Mouse (Mus musculus): ENCODE measurements around the gene Slc29a1. TPM values are rescaled to one million over a fixed set of nuclear protein-coding genes. Genes with fewer than 3 reads are reported as not detected.

Gene Slc29a1
- polyA plus RNA-seq, 1 experiment from 2014 or later, result 53.4 TPM

GRCm38 (mm10) chr17:45559732-45560525, 39.5 kb downstream of the Slc29a1 start:
- Histone ChIP-seq H3K27ac (replicated peaks) (no peak overlapping the region), H3K36me3 (replicated peaks) (peaks cover 4% of the 10 kb centered on the region; the same call in 1 of the 2 replicates), H3K4me3 (no peak overlapping the region), H3K9me3 (no peaks in the 10 kb centered on the region), H3K27me3 (replicated peaks; ENCODE audit: low read depth, poor library complexity, severe bottlenecking) (peaks cover 28% of the 10 kb centered on the region), H3K4me1 (peaks cover 53% of the 10 kb centered on the region)
- 88% methylated on average over 15 of the region's 15 CpGs for WGBS
- no peak for DNase-seq (ENCODE audit: low spot score)

- Histone ChIP-seq H3K4me1 (peaks cover 43% of the 10 kb centered on the region), H3K36me3 (replicated peaks) (peaks cover 4% of the 10 kb centered on the region; the same call in 1 of the 2 replicates), H3K9me3 (no peaks in the 10 kb centered on the region), H3K4me3 (peak overlapping the region; percentile 79; the same call in 1 of the 2 replicates), H3K27me3 (replicated peaks; ENCODE audit: low read depth, poor library complexity, severe bottlenecking) (peaks cover 32% of the 10 kb centered on the region), H3K27ac (replicated peaks) (0 out of 2 replicates have a peak overlapping the region, but pooled peaks have one; percentile 37)
- 53% methylated on average over 16 of the region's 16 CpGs for WGBS
- DNase-seq (ENCODE audit: low spot score), result no peak
Observed at GRCm38 (mm10) chr17:45557998-45558862, 41.2 kb downstream of the Slc29a1 start.

GRCm38 (mm10) chr17:45557246-45557824, 42.1 kb downstream of the Slc29a1 start:
- DNase-seq (ENCODE audit: low spot score), result no peak
- Histone ChIP-seq H3K9me3 (no peaks in the 10 kb centered on the region), H3K4me1 (peaks cover 43% of the 10 kb centered on the region), H3K36me3 (replicated peaks) (peaks cover 4% of the 10 kb centered on the region; the same call in 1 of the 2 replicates), H3K4me3 (peak overlapping the region; percentile 79; the same call in 1 of the 2 replicates), H3K27ac (replicated peaks) (no peak overlapping the region), H3K27me3 (replicated peaks; ENCODE audit: low read depth, poor library complexity, severe bottlenecking) (peaks cover 37% of the 10 kb centered on the region)
- 53% methylated on average over 7 of the region's 7 CpGs for WGBS

- no peaks in the 10 kb centered on the region for H3K9me3 ChIP-seq
- no peak for DNase-seq (ENCODE audit: low spot score)
- H3K27ac ChIP-seq (replicated peaks), result no peak overlapping the region
- H3K36me3 ChIP-seq (replicated peaks), result peaks cover 4% of the 10 kb centered on the region; the same call in 1 of the 2 replicates
- peaks cover 47% of the 10 kb centered on the region for H3K4me1 ChIP-seq
- peak overlapping the region; percentile 79 for H3K4me3 ChIP-seq
- peaks cover 37% of the 10 kb centered on the region for H3K27me3 ChIP-seq (replicated peaks; ENCODE audit: low read depth, poor library complexity, severe bottlenecking)
- WGBS, result 61% methylated on average over 3 of the region's 3 CpGs
Observed at GRCm38 (mm10) chr17:45556514-45557245, 42.7 kb downstream of the Slc29a1 start.

- DNase-seq (ENCODE audit: low spot score), result no peak
- Histone ChIP-seq H3K4me3 (peak overlapping the region; percentile 79), H3K4me1 (peaks cover 53% of the 10 kb centered on the region), H3K9me3 (no peaks in the 10 kb centered on the region), H3K36me3 (replicated peaks) (peaks cover 4% of the 10 kb centered on the region; the same call in 1 of the 2 replicates), H3K27me3 (replicated peaks; ENCODE audit: low read depth, poor library complexity, severe bottlenecking) (peaks cover 43% of the 10 kb centered on the region), H3K27ac (replicated peaks) (peak overlapping the region; percentile 72)
- WGBS, result 4% methylated on average over 14 of the region's 14 CpGs
Observed at GRCm38 (mm10) chr17:45556107-45556489, 43.3 kb downstream of the Slc29a1 start.

- DNase-seq (ENCODE audit: low spot score), result peak; percentile 98
- Histone ChIP-seq H3K4me1 (peaks cover 58% of the 10 kb centered on the region), H3K27me3 (replicated peaks; ENCODE audit: low read depth, poor library complexity, severe bottlenecking) (peaks cover 48% of the 10 kb centered on the region), H3K9me3 (no peaks in the 10 kb centered on the region), H3K36me3 (replicated peaks) (peaks cover 4% of the 10 kb centered on the region; the same call in 1 of the 2 replicates), H3K4me3 (peak within 1 kb of the TSS; percentile 79), H3K27ac (replicated peaks) (peak within 1 kb of the TSS; percentile 72)
- under 1% methylated on average over 45 of the region's 45 CpGs for WGBS
Observed at GRCm38 (mm10) chr17:45555452-45556106, 43.8 kb downstream of the Slc29a1 start, which contains the start of gene Nfkbie. Nfkbie (plus strand) TSS chr17:45555703.

GRCm38 (mm10) chr17:45554420-45554819, 45.0 kb downstream of the Slc29a1 start:
- Histone ChIP-seq H3K27me3 (replicated peaks; ENCODE audit: low read depth, poor library complexity, severe bottlenecking) (peaks cover 55% of the 10 kb centered on the region), H3K27ac (replicated peaks) (no peak overlapping the region), H3K9me3 (no peaks in the 10 kb centered on the region), H3K4me3 (no peak overlapping the region), H3K4me1 (peaks cover 69% of the 10 kb centered on the region), H3K36me3 (replicated peaks) (no peaks in the 10 kb centered on the region)
- WGBS, result 44% methylated on average over 1 of the region's 1 CpGs
- no peak for DNase-seq (ENCODE audit: low spot score)

- Histone ChIP-seq H3K27ac (replicated peaks) (no peak overlapping the region), H3K4me3 (no peak overlapping the region), H3K36me3 (replicated peaks) (no peaks in the 10 kb centered on the region), H3K27me3 (replicated peaks; ENCODE audit: low read depth, poor library complexity, severe bottlenecking) (peaks cover 61% of the 10 kb centered on the region), H3K9me3 (no peaks in the 10 kb centered on the region), H3K4me1 (peaks cover 69% of the 10 kb centered on the region)
- 81% methylated on average over 3 of the region's 3 CpGs for WGBS
- DNase-seq (ENCODE audit: low spot score), result no peak
Observed at GRCm38 (mm10) chr17:45553065-45553464, 46.3 kb downstream of the Slc29a1 start.

- Histone ChIP-seq H3K27ac (replicated peaks) (no peak overlapping the region), H3K9me3 (no peaks in the 10 kb centered on the region), H3K36me3 (replicated peaks) (peaks cover 2% of the 10 kb centered on the region), H3K27me3 (replicated peaks; ENCODE audit: low read depth, poor library complexity, severe bottlenecking) (peaks cover 61% of the 10 kb centered on the region), H3K4me1 (peaks cover 59% of the 10 kb centered on the region), H3K4me3 (0 out of 2 replicates have a peak overlapping the region, but pooled peaks have one; percentile 8)
- peak; percentile 80 for DNase-seq (ENCODE audit: low spot score)
- WGBS, result 6% methylated on average over 8 of the region's 8 CpGs
Observed at GRCm38 (mm10) chr17:45551816-45552451, 47.5 kb downstream of the Slc29a1 start.

- WGBS, result 57% methylated on average over 7 of the region's 7 CpGs
- H3K27me3 ChIP-seq (replicated peaks; ENCODE audit: low read depth, poor library complexity, severe bottlenecking), result peaks cover 61% of the 10 kb centered on the region
- no peaks in the 10 kb centered on the region for H3K9me3 ChIP-seq
- DNase-seq (ENCODE audit: low spot score), result no peak
- peaks cover 9% of the 10 kb centered on the region for H3K36me3 ChIP-seq (replicated peaks)
- H3K4me3 ChIP-seq, result no peak overlapping the region
- peaks cover 55% of the 10 kb centered on the region for H3K4me1 ChIP-seq
- no peak overlapping the region for H3K27ac ChIP-seq (replicated peaks)
Observed at GRCm38 (mm10) chr17:45551249-45551796, 48.1 kb downstream of the Slc29a1 start.

- no peak for DNase-seq (ENCODE audit: low spot score)
- no peaks in the 10 kb centered on the region for H3K9me3 ChIP-seq
- H3K27me3 ChIP-seq (replicated peaks; ENCODE audit: low read depth, poor library complexity, severe bottlenecking), result peaks cover 66% of the 10 kb centered on the region
- peaks cover 9% of the 10 kb centered on the region for H3K36me3 ChIP-seq (replicated peaks)
- peaks cover 54% of the 10 kb centered on the region for H3K4me1 ChIP-seq
- H3K4me3 ChIP-seq, result peak overlapping the region; percentile 95
- H3K27ac ChIP-seq (replicated peaks), result peak overlapping the region; percentile 98; the same call in 1 of the 2 replicates
- WGBS, result 33% methylated on average over 5 of the region's 5 CpGs
Observed at GRCm38 (mm10) chr17:45550253-45550652, 49.2 kb downstream of the Slc29a1 start.
